Mouse (Mus musculus): Measurements from ENCODE around the gene Tert. TPM values are rescaled to one million over a fixed set of nuclear protein-coding genes. Genes with fewer than 3 reads are reported as not detected.

Tert gene
- polyA plus RNA-seq, 1 experiment from 2014 or later, result 6.6 TPM

GRCm38 (mm10) chr13:73658953-73659352, 32.2 kb downstream of the Tert start:
- ATAC-seq (ENCODE audit: low FRiP score, low TSS enrichment), result no peak
- no peaks in the 10 kb centered on the region for H3K27me3 ChIP-seq (ENCODE audit: insufficient read depth, low read length)
- no peak overlapping the region for H3K4me2 ChIP-seq (replicated peaks; ENCODE audit: low read depth, low read length)
- no peak overlapping the region for H3K9ac ChIP-seq (replicated peaks; ENCODE audit: low read length)
- H3K4me3 ChIP-seq (ENCODE audit: low read length), result no peak overlapping the region
- no peaks in the 10 kb centered on the region for H3K9me3 ChIP-seq (ENCODE audit: low read length)
- H3K27ac ChIP-seq (ENCODE audit: low read length), result no peak overlapping the region
- no peaks in the 10 kb centered on the region for H3K36me3 ChIP-seq (ENCODE audit: insufficient read depth, low read length)
- no peaks in the 10 kb centered on the region for H3K4me1 ChIP-seq (ENCODE audit: insufficient read depth, low read length)
- WGBS, result 51% methylated on average over 2 of the region's 2 CpGs

- no peaks in the 10 kb centered on the region for H3K27me3 ChIP-seq (ENCODE audit: insufficient read depth, low read length)
- H3K9me3 ChIP-seq (ENCODE audit: low read length), result no peaks in the 10 kb centered on the region
- no peak overlapping the region for H3K9ac ChIP-seq (replicated peaks; ENCODE audit: low read length)
- no peak overlapping the region for H3K4me3 ChIP-seq (ENCODE audit: low read length)
- WGBS, result 80% methylated on average over 2 of the region's 2 CpGs
- ATAC-seq (ENCODE audit: low FRiP score, low TSS enrichment), result no peak
- no peak overlapping the region for H3K27ac ChIP-seq (ENCODE audit: low read length)
- no peak overlapping the region for H3K4me2 ChIP-seq (replicated peaks; ENCODE audit: low read depth, low read length)
- no peaks in the 10 kb centered on the region for H3K4me1 ChIP-seq (ENCODE audit: insufficient read depth, low read length)
- H3K36me3 ChIP-seq (ENCODE audit: insufficient read depth, low read length), result no peaks in the 10 kb centered on the region
Observed at GRCm38 (mm10) chr13:73660163-73660695, 33.5 kb downstream of the Tert start.

- WGBS, result 88% methylated on average over 7 of the region's 7 CpGs
- H3K27ac ChIP-seq (ENCODE audit: low read length), result no peak overlapping the region
- no peak for ATAC-seq (ENCODE audit: low FRiP score, low TSS enrichment)
Observed at GRCm38 (mm10) chr13:73675161-73675560, 48.5 kb downstream of the Tert start.

GRCm38 (mm10) chr13:73677853-73678252, 51.1 kb downstream of the Tert start, which contains the start of gene Slc6a18:
Gene Slc6a18, minus strand, starts transcription at chr13:73678023.
- H3K4me2 ChIP-seq (replicated peaks; ENCODE audit: low read depth, low read length), result peak within 1 kb of the TSS; percentile 16; the same call in 1 of the 2 replicates
- H3K27ac ChIP-seq (ENCODE audit: low read length), result peak within 1 kb of the TSS; percentile 64
- peak within 1 kb of the TSS; percentile 19; the same call in 1 of the 2 replicates for H3K9ac ChIP-seq (replicated peaks; ENCODE audit: low read length)
- no peaks in the 10 kb centered on the region for H3K36me3 ChIP-seq (ENCODE audit: insufficient read depth, low read length)
- H3K9me3 ChIP-seq (ENCODE audit: low read length), result no peaks in the 10 kb centered on the region
- peaks cover 3% of the 10 kb centered on the region; the same call in 1 of the 2 replicates for H3K4me1 ChIP-seq (ENCODE audit: insufficient read depth, low read length)
- peak within 1 kb of the TSS; percentile 22 for H3K4me3 ChIP-seq (ENCODE audit: low read length)
- WGBS, result 81% methylated on average over 3 of the region's 3 CpGs
- ATAC-seq (ENCODE audit: low FRiP score, low TSS enrichment), result no peak
- no peaks in the 10 kb centered on the region for H3K27me3 ChIP-seq (ENCODE audit: insufficient read depth, low read length)

More at GRCm38 (mm10) chr13:73675161-73675560, 48.5 kb downstream of the Tert start:
- H3K9me3 ChIP-seq (ENCODE audit: low read length), result no peaks in the 10 kb centered on the region
- no peak overlapping the region for H3K9ac ChIP-seq (replicated peaks; ENCODE audit: low read length)
- no peak overlapping the region for H3K4me3 ChIP-seq (ENCODE audit: low read length)
- H3K4me2 ChIP-seq (replicated peaks; ENCODE audit: low read depth, low read length), result no peak overlapping the region
- H3K27me3 ChIP-seq (ENCODE audit: insufficient read depth, low read length), result no peaks in the 10 kb centered on the region
- peaks cover 3% of the 10 kb centered on the region; the same call in 1 of the 2 replicates for H3K4me1 ChIP-seq (ENCODE audit: insufficient read depth, low read length)
- no peaks in the 10 kb centered on the region for H3K36me3 ChIP-seq (ENCODE audit: insufficient read depth, low read length)

- Histone ChIP-seq H3K4me3 (ENCODE audit: low read length) (no peak overlapping the region), H3K9me3 (ENCODE audit: low read length) (no peaks in the 10 kb centered on the region), H3K36me3 (ENCODE audit: insufficient read depth, low read length) (no peaks in the 10 kb centered on the region), H3K4me2 (replicated peaks; ENCODE audit: low read depth, low read length) (no peak overlapping the region), H3K4me1 (ENCODE audit: insufficient read depth, low read length) (peaks cover 3% of the 10 kb centered on the region; the same call in 1 of the 2 replicates), H3K27me3 (ENCODE audit: insufficient read depth, low read length) (no peaks in the 10 kb centered on the region), H3K27ac (ENCODE audit: low read length) (peak overlapping the region; percentile 89), H3K9ac (replicated peaks; ENCODE audit: low read length) (no peak overlapping the region)
- ATAC-seq (ENCODE audit: low FRiP score, low TSS enrichment), result no peak
- 71% methylated on average over 2 of the region's 2 CpGs for WGBS
Observed at GRCm38 (mm10) chr13:73679311-73679710, 52.6 kb downstream of the Tert start.

GRCm38 (mm10) chr13:73680394-73680793, 53.7 kb downstream of the Tert start:
- no peaks in the 10 kb centered on the region for H3K9me3 ChIP-seq (ENCODE audit: low read length)
- H3K4me1 ChIP-seq (ENCODE audit: insufficient read depth, low read length), result peaks cover 3% of the 10 kb centered on the region; the same call in 1 of the 2 replicates
- H3K9ac ChIP-seq (replicated peaks; ENCODE audit: low read length), result no peak overlapping the region
- peak overlapping the region; percentile 93 for H3K27ac ChIP-seq (ENCODE audit: low read length)
- H3K27me3 ChIP-seq (ENCODE audit: insufficient read depth, low read length), result no peaks in the 10 kb centered on the region
- H3K4me2 ChIP-seq (replicated peaks; ENCODE audit: low read depth, low read length), result no peak overlapping the region
- H3K36me3 ChIP-seq (ENCODE audit: insufficient read depth, low read length), result no peaks in the 10 kb centered on the region
- WGBS, result 13% methylated on average over 1 of the region's 1 CpGs
- no peak overlapping the region for H3K4me3 ChIP-seq (ENCODE audit: low read length)
- ATAC-seq (ENCODE audit: low FRiP score, low TSS enrichment), result peak; percentile 95

- H3K27me3 ChIP-seq (ENCODE audit: insufficient read depth, low read length), result no peaks in the 10 kb centered on the region
- H3K36me3 ChIP-seq (ENCODE audit: insufficient read depth, low read length), result no peaks in the 10 kb centered on the region
- no peak overlapping the region for H3K4me2 ChIP-seq (replicated peaks; ENCODE audit: low read depth, low read length)
- no peak for ATAC-seq (ENCODE audit: low FRiP score, low TSS enrichment)
- WGBS, result 85% methylated on average over 2 of the region's 2 CpGs
- peaks cover 3% of the 10 kb centered on the region; the same call in 1 of the 2 replicates for H3K4me1 ChIP-seq (ENCODE audit: insufficient read depth, low read length)
- no peak overlapping the region for H3K4me3 ChIP-seq (ENCODE audit: low read length)
- no peak overlapping the region for H3K27ac ChIP-seq (ENCODE audit: low read length)
- no peaks in the 10 kb centered on the region for H3K9me3 ChIP-seq (ENCODE audit: low read length)
- no peak overlapping the region for H3K9ac ChIP-seq (replicated peaks; ENCODE audit: low read length)
Observed at GRCm38 (mm10) chr13:73682226-73682625, 55.5 kb downstream of the Tert start.

GRCm38 (mm10) chr13:73683682-73684081, 57.0 kb downstream of the Tert start:
- Histone ChIP-seq H3K27ac (ENCODE audit: low read length) (no peak overlapping the region), H3K9me3 (ENCODE audit: low read length) (no peaks in the 10 kb centered on the region), H3K4me3 (ENCODE audit: low read length) (no peak overlapping the region), H3K4me1 (ENCODE audit: insufficient read depth, low read length) (peaks cover 3% of the 10 kb centered on the region; the same call in 1 of the 2 replicates), H3K27me3 (ENCODE audit: insufficient read depth, low read length) (no peaks in the 10 kb centered on the region), H3K4me2 (replicated peaks; ENCODE audit: low read depth, low read length) (no peak overlapping the region), H3K36me3 (ENCODE audit: insufficient read depth, low read length) (no peaks in the 10 kb centered on the region), H3K9ac (replicated peaks; ENCODE audit: low read length) (no peak overlapping the region)
- 88% methylated on average over 11 of the region's 11 CpGs for WGBS
- ATAC-seq (ENCODE audit: low FRiP score, low TSS enrichment), result no peak

GRCm38 (mm10) chr13:73684412-73684811, 57.7 kb downstream of the Tert start:
- Histone ChIP-seq H3K36me3 (ENCODE audit: insufficient read depth, low read length) (no peaks in the 10 kb centered on the region), H3K27ac (ENCODE audit: low read length) (no peak overlapping the region), H3K4me2 (replicated peaks; ENCODE audit: low read depth, low read length) (no peak overlapping the region), H3K4me1 (ENCODE audit: insufficient read depth, low read length) (peaks cover 3% of the 10 kb centered on the region; the same call in 1 of the 2 replicates), H3K9ac (replicated peaks; ENCODE audit: low read length) (no peak overlapping the region), H3K27me3 (ENCODE audit: insufficient read depth, low read length) (no peaks in the 10 kb centered on the region), H3K9me3 (ENCODE audit: low read length) (no peaks in the 10 kb centered on the region), H3K4me3 (ENCODE audit: low read length) (no peak overlapping the region)
- ATAC-seq (ENCODE audit: low FRiP score, low TSS enrichment), result no peak
- 75% methylated on average over 1 of the region's 1 CpGs for WGBS

GRCm38 (mm10) chr13:73685502-73685901, 58.8 kb downstream of the Tert start:
- no peak for ATAC-seq (ENCODE audit: low FRiP score, low TSS enrichment)
- Histone ChIP-seq H3K36me3 (ENCODE audit: insufficient read depth, low read length) (no peaks in the 10 kb centered on the region), H3K9ac (replicated peaks; ENCODE audit: low read length) (no peak overlapping the region), H3K27me3 (ENCODE audit: insufficient read depth, low read length) (no peaks in the 10 kb centered on the region), H3K9me3 (ENCODE audit: low read length) (no peaks in the 10 kb centered on the region), H3K27ac (ENCODE audit: low read length) (no peak overlapping the region), H3K4me1 (ENCODE audit: insufficient read depth, low read length) (no peaks in the 10 kb centered on the region), H3K4me3 (ENCODE audit: low read length) (no peak overlapping the region), H3K4me2 (replicated peaks; ENCODE audit: low read depth, low read length) (no peak overlapping the region)
- 76% methylated on average over 6 of the region's 6 CpGs for WGBS
